In the genomic region with DNA sequence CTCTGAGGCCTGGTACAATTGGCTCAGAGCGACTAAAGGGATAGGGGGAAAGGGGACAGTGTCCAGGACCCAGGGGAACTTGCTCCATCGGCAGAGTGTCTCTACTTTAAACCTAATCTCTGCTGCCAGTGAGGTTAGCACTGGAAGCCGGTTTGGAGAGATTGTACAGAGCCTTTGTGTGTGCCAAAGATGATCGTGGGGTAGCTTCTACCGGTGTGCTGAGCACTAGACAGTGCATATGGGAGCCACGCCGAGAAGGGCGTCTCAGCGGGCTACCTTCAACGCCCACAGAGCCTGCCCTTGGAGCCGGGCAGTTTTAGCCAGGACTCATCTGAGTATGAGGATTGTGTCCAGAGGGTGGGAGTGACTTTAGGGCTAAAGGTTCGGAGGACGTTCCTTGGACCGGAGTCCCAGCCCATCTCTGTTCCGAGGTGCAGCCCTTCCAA, we compare ENCODE assay signal across 10 mouse cellular contexts. TPM values are rescaled to one million over a fixed set of nuclear protein-coding genes. Genes with fewer than 3 reads are reported as not detected.
DNase-seq lines count a peak whose midpoint lies in the region; ATAC-seq and TF ChIP-seq lines count a peak whose summit lies in the region.
"Had no signal": no experiment of that assay in that cellular context is flagged by ENCODE, and none has a peak within 500 bp of the region (broad histone marks: within the 10 kb centered on the region; RNA-seq: fewer than 3 reads in every experiment).

No protein-coding gene starts in this region.

- ATAC-seq in heart, embryonic 12.5 days (ENCODE audit: insufficient number of reproducible peaks, low FRiP score): no peak
- 0 out of 2 replicates have a peak, but pooled peaks have one; percentile 5 for ATAC-seq in hindbrain, embryonic 14.5 days (ENCODE audit: low FRiP score)
- ATAC-seq in midbrain, embryonic 11.5 days (ENCODE audit: low FRiP score): peak; percentile 39
- ATAC-seq: CD4-positive, CD25-positive, alpha-beta regulatory T cell, adult 4 months had no signal

- H3K4me2 ChIP-seq in heart, embryonic 12.5 days: peak overlapping the region; percentile 100
- peak overlapping the region; percentile 90 for H3K4me2 ChIP-seq in hindbrain, embryonic 14.5 days (replicated peaks)
- H3K4me2 ChIP-seq in midbrain, embryonic 11.5 days: peak overlapping the region; percentile 90

- peaks cover 45% of the 10 kb centered on the region for H3K4me1 ChIP-seq in heart, embryonic 12.5 days (replicated peaks)
- no peaks in the 10 kb centered on the region; the same call in 1 of the 2 replicates for H3K4me1 ChIP-seq in brown adipose tissue, adult 24 weeks (ENCODE audit: control insufficient read depth, insufficient read depth, insufficient read length, low read length)
- H3K4me1 ChIP-seq in hindbrain, embryonic 14.5 days (replicated peaks; ENCODE audit: control insufficient read depth, insufficient read depth, low read length): peaks cover 38% of the 10 kb centered on the region
- peaks cover 49% of the 10 kb centered on the region for H3K4me1 ChIP-seq in midbrain, embryonic 11.5 days (ENCODE audit: control insufficient read depth, insufficient read depth, low read length)
- 0 out of 2 replicates have a peak, but pooled peaks cover 6% of the 10 kb centered on the region for H3K4me1 ChIP-seq in cerebellum, adult 2 months (ENCODE audit: control insufficient read depth, insufficient read depth, low read length)

- H3K9ac ChIP-seq in heart, embryonic 12.5 days: peak overlapping the region; percentile 75; the same call in 1 of the 2 replicates
- H3K9ac ChIP-seq in hindbrain, embryonic 14.5 days: peak overlapping the region; percentile 75
- H3K9ac ChIP-seq in midbrain, embryonic 11.5 days (ENCODE audit: low read length): peak overlapping the region; percentile 93

- intact Hi-C loops in heart, postnatal 36 days (cut with DNase I): no loop called here

- TF ChIP-seq CTCF in cerebellum, adult 2 months (IDR thresholded peaks at IDR 0.05; ENCODE audit: borderline replicate concordance, insufficient read depth, low read depth, low read length): no peak

- peaks cover 82% of the 10 kb centered on the region for H3K27me3 ChIP-seq in heart, embryonic 12.5 days (replicated peaks)
- H3K27me3 ChIP-seq in hindbrain, embryonic 14.5 days (ENCODE audit: control insufficient read depth, insufficient read depth, low read length): no peaks in the 10 kb centered on the region
- H3K27me3 ChIP-seq in midbrain, embryonic 11.5 days (ENCODE audit: control insufficient read depth, insufficient read depth, low read length): no peaks in the 10 kb centered on the region
- H3K27me3 ChIP-seq in cerebellum, adult 2 months (ENCODE audit: control insufficient read depth, insufficient read depth, low read length): peaks cover 1% of the 10 kb centered on the region; the same call in 1 of the 2 replicates

- peak overlapping the region; percentile 72 for H3K4me3 ChIP-seq in heart, embryonic 12.5 days
- H3K4me3 ChIP-seq in brown adipose tissue, adult 24 weeks (ENCODE audit: insufficient read depth, low read depth, low read length): peak overlapping the region; percentile 47
- H3K4me3 ChIP-seq in hindbrain, embryonic 14.5 days (replicated peaks; ENCODE audit: low read length): peak overlapping the region; percentile 79
- H3K4me3 ChIP-seq in midbrain, embryonic 11.5 days (ENCODE audit: low read depth, low read length): peak overlapping the region; percentile 83
- H3K4me3 ChIP-seq in cerebellum, adult 2 months (replicated peaks; ENCODE audit: insufficient read depth, low read depth, low read length): no peak overlapping the region

- no peaks in the 10 kb centered on the region for H3K9me3 ChIP-seq in heart, embryonic 12.5 days (replicated peaks)
- H3K9me3 ChIP-seq in hindbrain, embryonic 14.5 days (ENCODE audit: control insufficient read depth, low read length): no peaks in the 10 kb centered on the region
- H3K9me3 ChIP-seq in midbrain, embryonic 11.5 days (ENCODE audit: control insufficient read depth, low read length): no peaks in the 10 kb centered on the region

- 3% methylated on average over 15 of the region's 15 CpGs for WGBS in heart, embryonic 12.5 days
- 2% methylated on average over 15 of the region's 15 CpGs for WGBS in hindbrain, embryonic 14.5 days
- WGBS in midbrain, embryonic 11.5 days: under 1% methylated on average over 15 of the region's 15 CpGs
- WGBS in cerebellum, adult 2 months: 9% methylated on average over 15 of the region's 15 CpGs

- no peak for TF ChIP-seq POLR2A in cerebellum, adult 2 months (IDR thresholded peaks at IDR 0.05; ENCODE audit: borderline replicate concordance, insufficient read depth, low read length)

- no peak for DNase-seq in heart, postnatal 36 days
- DNase-seq in hindbrain, embryonic 14.5 days (ENCODE audit: low spot score): no peak
- DNase-seq in midbrain, embryonic 11.5 days (ENCODE audit: low spot score, missing footprints): peak; percentile 96
- DNase-seq in thymus, postnatal 10 days (ENCODE audit: low spot score in 2 of 2): no peak
- DNase-seq in cerebellum, adult 2 months: no peak
- no peak for DNase-seq in thymus, postnatal 36 days

- no peaks in the 10 kb centered on the region for H3K36me3 ChIP-seq in heart, embryonic 12.5 days
- H3K36me3 ChIP-seq in hindbrain, embryonic 14.5 days (replicated peaks; ENCODE audit: control insufficient read depth, insufficient read depth): no peaks in the 10 kb centered on the region
- H3K36me3 ChIP-seq in midbrain, embryonic 11.5 days (ENCODE audit: control insufficient read depth, insufficient read depth, low read length): no peaks in the 10 kb centered on the region

- no peak overlapping the region for H3K27ac ChIP-seq in heart, embryonic 12.5 days (ENCODE audit: poor library complexity, severe bottlenecking)
- H3K27ac ChIP-seq in brown adipose tissue, adult 24 weeks (replicated peaks; ENCODE audit: low read depth, low read length): no peak overlapping the region
- H3K27ac ChIP-seq in hindbrain, embryonic 14.5 days: peak overlapping the region; percentile 87
- peak overlapping the region; percentile 97 for H3K27ac ChIP-seq in midbrain, embryonic 11.5 days (ENCODE audit: low read depth, low read length)
- no peak overlapping the region for H3K27ac ChIP-seq in cerebellum, adult 2 months (ENCODE audit: insufficient read depth, low read length)
- H3K27ac ChIP-seq: layer of hippocampus, adult 2 months had no signal

RNA-seq across cellular contexts. Expression of a gene that starts 0.7 kb away (rescaled TPM):
- polyA plus RNA-seq in heart, embryonic 12.5 days (2016; fragmentation: Nextera tagmentation; extraction: Ambion mirVana): 1.1 and 1.2 TPM in 2 replicates
- under 1 TPM; 0.53 to 0.70 TPM for total RNA-seq in heart, postnatal 36 days (2021)
- polyA plus RNA-seq in brown adipose tissue, adult 24 weeks (2012; ENCODE audit: insufficient read depth, insufficient read length, missing spikeins): not detected in 2 replicates
- 4.7 and 6.6 TPM in 2 replicates for polyA plus RNA-seq in hindbrain, embryonic 14.5 days (2014; fragmentation: Nextera tagmentation; extraction: Ambion mirVana)
- polyA plus RNA-seq in midbrain, embryonic 11.5 days (2014; fragmentation: Nextera tagmentation; extraction: Ambion mirVana): 10.1 and 10.2 TPM in 2 replicates
- polyA plus RNA-seq in cerebellum, adult 2 months (2012; rRNA removed): 1.6 and 1.9 TPM in 2 replicates
- polyA plus RNA-seq: CD4-positive, CD25-positive, alpha-beta regulatory T cell, adult 4 months had no signal

RNA-seq across cellular contexts. Expression of a gene that starts 35.7 kb away (rescaled TPM):
- polyA plus RNA-seq in heart, embryonic 12.5 days (2016; fragmentation: Nextera tagmentation; extraction: Ambion mirVana): 26.8 and 27.1 TPM in 2 replicates
- 10 to 100 TPM; 14.3 to 16.0 TPM for total RNA-seq in heart, postnatal 36 days (2021)
- polyA plus RNA-seq in brown adipose tissue, adult 24 weeks (2012; ENCODE audit: insufficient read depth, insufficient read length, missing spikeins): 6.1 and 12.0 TPM in 2 replicates
- 40.9 and 41.3 TPM in 2 replicates for polyA plus RNA-seq in hindbrain, embryonic 14.5 days (2014; fragmentation: Nextera tagmentation; extraction: Ambion mirVana)
- 24.6 and 30.2 TPM in 2 replicates for polyA plus RNA-seq in midbrain, embryonic 11.5 days (2014; fragmentation: Nextera tagmentation; extraction: Ambion mirVana)
- 71.9 and 77.1 TPM in 2 replicates for polyA plus RNA-seq in cerebellum, adult 2 months (2012; rRNA removed)

Comparison
In these comparisons a context has a peak if more than half of its experiments do, and no peak if none do; other contexts are left out.
1. H3K27ac ChIP-seq: peak in hindbrain, embryonic 14.5 days (single experiment) and midbrain, embryonic 11.5 days (single experiment); none in heart, embryonic 12.5 days (single experiment), brown adipose tissue, adult 24 weeks (single experiment) and cerebellum, adult 2 months (single experiment).
2. Peak in every context shown above with its lines, with median percentiles within 50 percentile points of each other: H3K4me2 ChIP-seq and H3K9ac ChIP-seq.